In the genomic region with DNA sequence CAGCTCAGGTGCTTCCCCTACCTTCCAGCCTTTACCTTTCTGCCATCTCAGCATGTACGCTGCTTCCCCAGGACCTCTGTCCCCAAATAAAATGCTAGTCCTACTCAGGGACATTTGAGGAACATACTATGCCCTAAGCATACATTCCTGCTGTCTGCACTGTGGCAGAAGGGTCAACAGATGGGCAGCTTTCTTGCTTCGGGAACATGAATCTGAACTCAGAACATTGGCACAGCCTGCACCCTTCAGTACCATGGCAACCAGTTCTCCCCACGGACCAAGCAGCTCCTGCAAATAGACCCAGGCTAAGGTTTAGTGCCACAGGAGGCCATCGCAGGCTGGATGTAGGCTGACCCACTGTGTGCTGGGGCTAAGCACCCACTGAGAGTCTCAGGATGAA, we compare ENCODE assay signal across 15 mouse cellular contexts. TPM values are rescaled to one million over a fixed set of nuclear protein-coding genes. Genes with fewer than 3 reads are reported as not detected.
DNase-seq lines count a peak whose midpoint lies in the region; ATAC-seq and TF ChIP-seq lines count a peak whose summit lies in the region.
"Had no signal": no experiment of that assay in that cellular context is flagged by ENCODE, and none has a peak within 500 bp of the region (broad histone marks: within the 10 kb centered on the region; RNA-seq: fewer than 3 reads in every experiment).

No protein-coding gene starts in this region.

- TF ChIP-seq CTCF in midbrain, postnatal 0 days (IDR thresholded peaks at IDR 0.05) = no peak
- no peak for TF ChIP-seq CTCF in lung, postnatal 0 days (IDR thresholded peaks at IDR 0.05)

- H3K36me3 ChIP-seq in kidney, embryonic 15.5 days = peaks cover 14% of the 10 kb centered on the region; the same call in 1 of the 2 replicates
- peaks cover 33% of the 10 kb centered on the region for H3K36me3 ChIP-seq in embryonic facial prominence, embryonic 10.5 days (replicated peaks)
- peaks cover 5% of the 10 kb centered on the region; the same call in 1 of the 2 replicates for H3K36me3 ChIP-seq in hindbrain, embryonic 16.5 days (ENCODE audit: control insufficient read depth, insufficient read depth, low read length)
- peaks cover 3% of the 10 kb centered on the region; the same call in 1 of the 2 replicates for H3K36me3 ChIP-seq in midbrain, postnatal 0 days (ENCODE audit: insufficient read depth, low read length)
- no peaks in the 10 kb centered on the region for H3K36me3 ChIP-seq in lung, postnatal 0 days (ENCODE audit: insufficient read depth, low read length)

- peaks cover 87% of the 10 kb centered on the region for H3K4me1 ChIP-seq in kidney, embryonic 15.5 days
- peaks cover 88% of the 10 kb centered on the region for H3K4me1 ChIP-seq in embryonic facial prominence, embryonic 10.5 days
- peaks cover 59% of the 10 kb centered on the region for H3K4me1 ChIP-seq in hindbrain, embryonic 16.5 days (ENCODE audit: control insufficient read depth, insufficient read depth, low read depth, low read length)
- peaks cover 43% of the 10 kb centered on the region for H3K4me1 ChIP-seq in midbrain, postnatal 0 days (ENCODE audit: insufficient read depth, low read length)
- peaks cover 26% of the 10 kb centered on the region for H3K4me1 ChIP-seq in lung, postnatal 0 days (ENCODE audit: insufficient read depth, low read depth, low read length)

- peak overlapping the region; percentile 83; the same call in 1 of the 2 replicates for H3K4me2 ChIP-seq in kidney, embryonic 15.5 days
- peak overlapping the region; percentile 66 for H3K4me2 ChIP-seq in hindbrain, embryonic 16.5 days (ENCODE audit: low read length)
- H3K4me2 ChIP-seq in midbrain, postnatal 0 days (ENCODE audit: low read depth, low read length, poor library complexity, severe bottlenecking) = peak overlapping the region; percentile 87
- no peak overlapping the region for H3K4me2 ChIP-seq in lung, postnatal 0 days (replicated peaks; ENCODE audit: low read depth, low read length)

- H3K9ac ChIP-seq in kidney, embryonic 15.5 days = no peak overlapping the region
- H3K9ac ChIP-seq in hindbrain, embryonic 16.5 days (ENCODE audit: low read depth, low read length) = no peak overlapping the region
- H3K9ac ChIP-seq in midbrain, postnatal 0 days (replicated peaks; ENCODE audit: low read length, poor library complexity, severe bottlenecking) = no peak overlapping the region
- H3K9ac ChIP-seq in lung, postnatal 0 days (replicated peaks; ENCODE audit: low read depth) = no peak overlapping the region

- WGBS in kidney, embryonic 15.5 days = 76% methylated on average over 4 of the region's 4 CpGs
- WGBS in embryonic facial prominence, embryonic 10.5 days = 79% methylated on average over 4 of the region's 4 CpGs
- WGBS in hindbrain, embryonic 16.5 days = 62% methylated on average over 4 of the region's 4 CpGs
- 70% methylated on average over 4 of the region's 4 CpGs for WGBS in midbrain, postnatal 0 days
- 78% methylated on average over 4 of the region's 4 CpGs for WGBS in lung, postnatal 0 days

- DNase-seq in kidney, adult 11 months = no peak
- no peak for DNase-seq in embryonic facial prominence, embryonic 10.5 days (ENCODE audit: low spot score)
- DNase-seq in midbrain, postnatal 0 days (ENCODE audit: low spot score) = no peak
- DNase-seq in c-Kit-positive CD71-positive TER-119-positive erythroid progenitor cells, embryonic 14.5 days (ENCODE audit: low spot score) = no peak
- DNase-seq in lung, postnatal 0 days (ENCODE audit: low spot score) = no peak
- no peak for DNase-seq in right cerebral cortex, postnatal 10 days (ENCODE audit: low spot score in 2 of 2)
- DNase-seq: gastrocnemius, postnatal 25 days; heart, postnatal 14 days; kidney, postnatal 36 days; lung, postnatal 36 days; right cerebral cortex, postnatal 4 days had no signal

- no peak for TF ChIP-seq EP300 in lung, postnatal 0 days (IDR thresholded peaks at IDR 0.05)

- H3K9me3 ChIP-seq in kidney, embryonic 15.5 days (replicated peaks) = no peaks in the 10 kb centered on the region
- no peaks in the 10 kb centered on the region for H3K9me3 ChIP-seq in embryonic facial prominence, embryonic 10.5 days
- H3K9me3 ChIP-seq in hindbrain, embryonic 16.5 days (ENCODE audit: control insufficient read depth, low read length) = no peaks in the 10 kb centered on the region
- no peaks in the 10 kb centered on the region for H3K9me3 ChIP-seq in midbrain, postnatal 0 days (ENCODE audit: low read length)
- H3K9me3 ChIP-seq in lung, postnatal 0 days (ENCODE audit: low read length) = no peaks in the 10 kb centered on the region
- H3K9me3 ChIP-seq: limb, embryonic 12.5 days had no signal

- no peak for ATAC-seq in kidney, embryonic 15.5 days (replicated peaks; ENCODE audit: low FRiP score)
- ATAC-seq in hindbrain, embryonic 16.5 days = no peak
- no peak for ATAC-seq in midbrain, postnatal 0 days (ENCODE audit: low FRiP score)
- no peak for ATAC-seq in lung, postnatal 0 days

- H3K4me3 ChIP-seq in kidney, embryonic 15.5 days (replicated peaks) = no peak overlapping the region
- peak overlapping the region; percentile 81 for H3K4me3 ChIP-seq in embryonic facial prominence, embryonic 10.5 days
- H3K4me3 ChIP-seq in hindbrain, embryonic 16.5 days (ENCODE audit: low read length) = no peak overlapping the region; the same call in 1 of the 2 replicates
- H3K4me3 ChIP-seq in midbrain, postnatal 0 days (ENCODE audit: low read depth, low read length) = no peak overlapping the region
- H3K4me3 ChIP-seq in lung, postnatal 0 days (ENCODE audit: low read depth, low read length) = no peak overlapping the region
- H3K4me3 ChIP-seq: erythroblast, embryonic 14.5 days; limb, embryonic 12.5 days had no signal

- H3K27me3 ChIP-seq in kidney, embryonic 15.5 days = no peaks in the 10 kb centered on the region
- no peaks in the 10 kb centered on the region for H3K27me3 ChIP-seq in embryonic facial prominence, embryonic 10.5 days (replicated peaks; ENCODE audit: low read depth, poor library complexity, severe bottlenecking)
- no peaks in the 10 kb centered on the region for H3K27me3 ChIP-seq in hindbrain, embryonic 16.5 days (replicated peaks; ENCODE audit: control insufficient read depth, insufficient read depth, low read length)
- H3K27me3 ChIP-seq in midbrain, postnatal 0 days (ENCODE audit: insufficient read depth, low read length) = no peaks in the 10 kb centered on the region
- H3K27me3 ChIP-seq in lung, postnatal 0 days (replicated peaks; ENCODE audit: insufficient read depth, low read length) = no peaks in the 10 kb centered on the region
- H3K27me3 ChIP-seq: limb, embryonic 12.5 days had no signal

- no peak overlapping the region for H3K27ac ChIP-seq in kidney, embryonic 15.5 days
- peak overlapping the region; percentile 61 for H3K27ac ChIP-seq in embryonic facial prominence, embryonic 10.5 days (replicated peaks)
- no peak overlapping the region for H3K27ac ChIP-seq in hindbrain, embryonic 16.5 days (ENCODE audit: low read depth, low read length)
- H3K27ac ChIP-seq in midbrain, postnatal 0 days (ENCODE audit: low read depth, low read length) = no peak overlapping the region
- no peak overlapping the region for H3K27ac ChIP-seq in lung, postnatal 0 days (ENCODE audit: low read length)

RNA-seq across cellular contexts. Expression of gene Cotl1, which starts 3.5 kb away (rescaled TPM):
- 99.2 and 138 TPM in 2 replicates for polyA plus RNA-seq in kidney, embryonic 15.5 days (2015; fragmentation: Nextera tagmentation; extraction: Ambion mirVana)
- polyA plus RNA-seq in embryonic facial prominence, embryonic 10.5 days (2016; fragmentation: Nextera tagmentation; extraction: Ambion mirVana) = 137 and 149 TPM in 2 replicates
- polyA plus RNA-seq in hindbrain, embryonic 16.5 days (2015; fragmentation: Nextera tagmentation; extraction: Ambion mirVana) = 112 and 127 TPM in 2 replicates
- total RNA-seq in midbrain, postnatal 0 days (2014; rRNA removed) = 223 and 238 TPM in 2 replicates
- polyA plus RNA-seq in midbrain, postnatal 0 days (2015; fragmentation: Nextera tagmentation; extraction: Ambion mirVana) = 112 and 119 TPM in 2 replicates
- 54.3 and 54.6 TPM in 2 replicates for polyA plus RNA-seq in lung, postnatal 0 days (2015; fragmentation: Nextera tagmentation; extraction: Ambion mirVana)

RNA-seq across cellular contexts. Expression of gene Klhl36, which starts 25.2 kb away (rescaled TPM):
- polyA plus RNA-seq in kidney, embryonic 15.5 days (2015; fragmentation: Nextera tagmentation; extraction: Ambion mirVana) = 16.7 and 18.4 TPM in 2 replicates
- 10.4 and 11.3 TPM in 2 replicates for polyA plus RNA-seq in embryonic facial prominence, embryonic 10.5 days (2016; fragmentation: Nextera tagmentation; extraction: Ambion mirVana)
- polyA plus RNA-seq in hindbrain, embryonic 16.5 days (2015; fragmentation: Nextera tagmentation; extraction: Ambion mirVana) = 20.3 and 20.5 TPM in 2 replicates
- total RNA-seq in midbrain, postnatal 0 days (2014; rRNA removed) = 28.2 and 31.0 TPM in 2 replicates
- polyA plus RNA-seq in midbrain, postnatal 0 days (2015; fragmentation: Nextera tagmentation; extraction: Ambion mirVana) = 19.5 and 21.0 TPM in 2 replicates
- polyA plus RNA-seq in lung, postnatal 0 days (2015; fragmentation: Nextera tagmentation; extraction: Ambion mirVana) = 11.4 and 11.6 TPM in 2 replicates

RNA-seq across cellular contexts. Expression of gene Tldc1, which starts 58.6 kb away (rescaled TPM):
- 14.9 and 15.0 TPM in 2 replicates for polyA plus RNA-seq in kidney, embryonic 15.5 days (2015; fragmentation: Nextera tagmentation; extraction: Ambion mirVana)
- 12.8 and 14.5 TPM in 2 replicates for polyA plus RNA-seq in embryonic facial prominence, embryonic 10.5 days (2016; fragmentation: Nextera tagmentation; extraction: Ambion mirVana)
- polyA plus RNA-seq in hindbrain, embryonic 16.5 days (2015; fragmentation: Nextera tagmentation; extraction: Ambion mirVana) = 11.4 and 13.4 TPM in 2 replicates
- 18.5 and 20.4 TPM in 2 replicates for total RNA-seq in midbrain, postnatal 0 days (2014; rRNA removed)
- 6.7 and 7.4 TPM in 2 replicates for polyA plus RNA-seq in midbrain, postnatal 0 days (2015; fragmentation: Nextera tagmentation; extraction: Ambion mirVana)
- polyA plus RNA-seq in lung, postnatal 0 days (2015; fragmentation: Nextera tagmentation; extraction: Ambion mirVana) = 7.9 and 9.7 TPM in 2 replicates
